Mouse (Mus musculus) neural tube, embryonic 11.5 days (tissue): ENCODE results near the gene Grasp. TPM values are rescaled to one million over a fixed set of nuclear protein-coding genes. Genes with fewer than 3 reads are reported as not detected.
A peak's percentile ranks its signal among the peaks of the same experiment; 100 is the strongest.

Experiments
- ATAC-seq: fragments of 200-750 bp; cut with Nextera tagmentation; 2 replicates; pipeline ENCODE4 v1.8.0; 2017; ENCODE audit warnings: moderate number of reproducible peaks, mild to moderate bottlenecking, moderate TSS enrichment, moderate library complexity; ENCODE audit not compliant: insufficient read depth, low FRiP score, low TSS enrichment
- DNase-seq: peaks from one replicate; pipeline ENCODE4 v3.0.0-alpha.2; 2015; ENCODE audit warnings: low spot score
- H3K27ac ChIP-seq: fragments of 300-500 bp; sonication (generic); 2 replicates; pipeline ENCODE4 v1.5.1; 2014; ENCODE audit warnings: low read depth, mild to moderate bottlenecking, low read length
- H3K27me3 ChIP-seq: fragments of 300-500 bp; sonication (generic); 2 replicates; pipeline ENCODE4 v1.6.1; 2014; ENCODE audit warnings: mild to moderate bottlenecking, low read length, mixed read lengths; ENCODE audit not compliant: control insufficient read depth, insufficient read depth
- H3K36me3 ChIP-seq: fragments of 300-500 bp; sonication (generic); 2 replicates; pipeline ENCODE4 v1.6.1; 2014; ENCODE audit warnings: mild to moderate bottlenecking, low read length, moderate library complexity, mixed read lengths; ENCODE audit not compliant: control insufficient read depth, insufficient read depth
- H3K4me1 ChIP-seq: fragments of 300-500 bp; sonication (generic); 2 replicates; pipeline ENCODE4 v1.6.1; 2014; ENCODE audit warnings: low read length, mixed read lengths; ENCODE audit not compliant: control insufficient read depth, insufficient read depth
- H3K4me2 ChIP-seq: fragments of 300-500 bp; sonication (generic); 2 replicates; pipeline ENCODE4 v1.6.1; 2014; ENCODE audit warnings: low read depth, mild to moderate bottlenecking, moderate library complexity
- H3K4me3 ChIP-seq: fragments of 300-500 bp; sonication (generic); 2 replicates; pipeline ENCODE4 v1.5.1; 2014; ENCODE audit warnings: low read depth, low read length
- H3K9ac ChIP-seq: fragments of 300-500 bp; sonication (generic); 2 replicates; pipeline ENCODE4 v1.6.1; 2014; ENCODE audit warnings: mild to moderate bottlenecking, low read length
- H3K9me3 ChIP-seq: fragments of 300-500 bp; sonication (generic); 2 replicates; pipeline ENCODE4 v1.6.1; 2016; ENCODE audit warnings: low read length; ENCODE audit not compliant: control insufficient read depth
- WGBS: fragments of 180-500 bp; shearing (Covaris S2); extraction: QIAGEN DNeasy Blood & Tissue Kit; methylation state at CpG from one replicate; pipeline ENCODE4 v1.1.7; 2014; 5-methylcytosine and 5-hydroxymethylcytosine counted together
- polyA plus RNA-seq: library from polyadenylated mRNA; unstranded; fragments of >200 nt; fragmentation: Nextera tagmentation; extraction: Ambion mirVana; gene quantifications from 2 replicates; pipeline ENCODE4 v1.2.1, GENCODE M21; 2014

Gene Grasp
- polyA plus RNA-seq, 1 experiment from 2014 or later: 6.6 TPM

DNA sequence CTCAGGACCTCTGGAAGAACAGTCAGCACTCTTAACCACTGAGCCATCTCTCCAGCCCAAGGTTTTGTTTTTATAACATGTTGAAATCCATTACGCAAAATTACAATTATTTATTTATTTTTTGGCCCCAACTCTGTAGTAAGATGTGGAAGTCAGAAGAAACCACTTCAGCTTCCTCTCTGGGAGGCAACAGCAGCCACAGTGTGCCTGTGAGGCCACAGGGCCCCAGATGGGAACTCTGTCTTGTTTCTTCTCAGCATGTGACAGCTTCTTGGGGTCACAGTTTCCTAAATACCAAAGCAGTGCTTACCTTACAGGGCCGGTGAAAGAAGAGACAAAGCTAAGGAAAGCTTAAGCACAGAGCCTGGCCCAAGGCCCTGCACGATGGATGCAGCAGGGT, 20.0 kb downstream of the Grasp start:
- Histone ChIP-seq H3K9ac (no peak overlapping the region; the same call in 1 of the 2 replicates), H3K27me3 (no peaks in the 10 kb centered on the region), H3K36me3 (no peaks in the 10 kb centered on the region), H3K9me3 (no peaks in the 10 kb centered on the region), H3K27ac (no peak overlapping the region), H3K4me2 (no peak overlapping the region), H3K4me1 (peaks cover 3% of the 10 kb centered on the region; the same call in 1 of the 2 replicates), H3K4me3 (no peak overlapping the region)
- no peak for ATAC-seq
- DNase-seq: no peak
- WGBS: 65% methylated on average over 3 of the region's 3 CpGs

DNA sequence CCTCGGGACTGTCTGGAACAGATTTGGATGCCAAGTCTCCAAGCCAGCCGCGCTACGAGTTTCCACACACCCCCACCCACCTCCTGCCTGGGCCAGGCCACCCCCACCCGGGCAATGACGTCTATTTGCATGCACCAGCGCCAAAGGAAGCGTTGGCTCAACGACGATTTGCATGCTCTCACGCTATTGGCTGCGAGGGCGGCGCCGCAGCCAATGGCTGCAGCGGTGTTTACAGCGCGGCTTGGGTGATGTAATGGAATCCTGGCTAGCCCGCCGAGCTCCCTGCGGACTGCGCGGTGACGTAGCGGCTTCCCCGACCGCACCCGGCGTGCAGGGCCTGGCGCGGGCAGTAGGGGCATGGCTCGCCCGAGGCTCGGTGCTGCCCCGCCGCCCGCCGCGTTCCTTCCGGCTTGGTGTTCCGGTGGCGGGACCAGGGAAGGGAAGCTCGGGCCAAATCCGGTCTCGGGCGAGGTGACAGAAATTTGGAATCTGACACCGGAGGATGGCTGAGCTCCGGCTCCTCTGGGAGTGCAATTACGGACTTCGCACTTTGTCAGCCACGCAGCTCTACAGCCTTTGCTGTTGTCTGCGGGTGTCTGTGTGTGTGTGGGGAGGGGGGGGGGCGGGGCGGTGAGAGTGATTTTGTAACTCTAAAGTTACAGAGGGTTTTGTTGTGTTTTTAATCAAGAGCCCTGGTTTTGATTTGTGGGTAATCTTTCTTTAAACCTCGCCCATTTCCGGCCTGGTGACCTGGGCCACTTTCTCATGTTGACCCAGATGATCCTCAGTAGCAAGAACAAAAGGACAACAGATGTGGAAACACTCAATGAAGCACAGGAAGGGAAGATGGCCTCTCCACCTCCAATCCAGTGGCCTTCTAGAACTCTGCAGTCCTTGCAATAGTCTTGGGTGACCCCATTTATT, 22.5 kb downstream of the Grasp start:
- H3K4me1 ChIP-seq: peaks cover 3% of the 10 kb centered on the region; the same call in 1 of the 2 replicates
- no peaks in the 10 kb centered on the region for H3K9me3 ChIP-seq
- peak overlapping the region; percentile 53 for H3K4me2 ChIP-seq
- no peaks in the 10 kb centered on the region for H3K36me3 ChIP-seq
- H3K4me3 ChIP-seq: peak overlapping the region; percentile 28
- ATAC-seq: peak; percentile 98
- DNase-seq: peak; percentile 97
- H3K27me3 ChIP-seq: no peaks in the 10 kb centered on the region
- H3K9ac ChIP-seq: peak overlapping the region; percentile 58
- WGBS: 2% methylated on average over 56 of the region's 56 CpGs
- H3K27ac ChIP-seq: peak overlapping the region; percentile 64; the same call in 1 of the 2 replicates

DNA sequence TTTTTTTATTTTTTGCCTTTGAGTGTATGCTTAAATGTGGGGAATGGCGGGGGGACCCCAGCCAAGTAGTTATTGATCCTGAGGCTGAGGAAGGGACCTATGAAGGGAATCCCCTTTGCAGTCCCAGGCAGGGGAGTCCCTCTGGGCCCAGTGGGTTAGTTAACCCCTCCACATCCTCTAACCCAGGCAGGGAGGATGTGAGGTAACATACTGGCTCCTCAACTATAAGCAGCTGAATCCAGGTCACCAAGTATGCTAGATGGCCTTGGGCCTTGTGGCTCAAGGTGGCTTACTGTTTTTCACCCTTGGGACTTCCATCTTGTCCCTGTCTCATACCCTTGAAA, 23.1 kb downstream of the Grasp start:
- ATAC-seq (no peak), DNase-seq (no peak)
- no peak overlapping the region for H3K9ac ChIP-seq
- H3K36me3 ChIP-seq: no peaks in the 10 kb centered on the region
- H3K4me2 ChIP-seq: peak overlapping the region; percentile 53; the same call in 1 of the 2 replicates
- no peaks in the 10 kb centered on the region for H3K9me3 ChIP-seq
- 89% methylated on average over 1 of the region's 1 CpGs for WGBS
- no peaks in the 10 kb centered on the region for H3K27me3 ChIP-seq
- H3K4me3 ChIP-seq: no peak overlapping the region
- peaks cover 3% of the 10 kb centered on the region; the same call in 1 of the 2 replicates for H3K4me1 ChIP-seq
- H3K27ac ChIP-seq: no peak overlapping the region

DNA sequence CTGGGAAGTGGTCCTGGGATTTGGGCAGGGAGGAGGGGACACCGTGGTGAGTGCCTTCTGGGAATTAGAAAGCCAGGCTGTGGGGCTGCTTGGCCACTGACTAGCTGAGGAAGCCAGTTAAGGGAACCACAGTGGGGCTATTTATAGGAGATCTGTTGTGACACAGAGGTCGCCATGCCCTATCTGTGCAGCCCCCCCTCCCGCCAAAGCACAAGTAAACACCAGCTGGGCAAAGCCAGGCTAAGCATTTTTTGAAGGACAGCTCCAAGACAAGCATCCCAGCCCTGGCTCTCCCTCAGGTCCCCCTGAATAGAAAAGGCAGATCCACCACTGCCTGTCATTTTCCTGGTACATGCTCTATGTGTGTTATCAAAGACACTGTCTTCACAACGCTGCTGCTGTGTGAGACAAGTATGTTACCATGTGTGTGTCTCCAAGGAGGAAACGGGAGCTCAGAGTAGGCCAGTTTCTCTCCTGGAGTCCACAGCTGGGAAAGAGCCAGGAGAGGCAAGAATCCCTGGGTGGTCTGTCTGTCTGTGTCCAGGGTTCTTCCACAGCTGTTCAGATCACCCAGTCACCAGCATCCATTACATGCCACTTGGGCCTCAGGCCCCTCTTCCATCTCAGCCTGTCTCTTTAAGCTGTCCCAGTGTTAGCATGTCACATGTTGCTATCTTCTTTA, 24.2 kb downstream of the Grasp start:
- Histone ChIP-seq H3K4me3 (no peak overlapping the region), H3K27ac (no peak overlapping the region), H3K4me2 (no peak overlapping the region), H3K27me3 (no peaks in the 10 kb centered on the region), H3K9ac (no peak overlapping the region), H3K36me3 (no peaks in the 10 kb centered on the region), H3K9me3 (no peaks in the 10 kb centered on the region), H3K4me1 (peaks cover 3% of the 10 kb centered on the region; the same call in 1 of the 2 replicates)
- 52% methylated on average over 5 of the region's 5 CpGs for WGBS
- DNase-seq (no peak), ATAC-seq (no peak)

DNA sequence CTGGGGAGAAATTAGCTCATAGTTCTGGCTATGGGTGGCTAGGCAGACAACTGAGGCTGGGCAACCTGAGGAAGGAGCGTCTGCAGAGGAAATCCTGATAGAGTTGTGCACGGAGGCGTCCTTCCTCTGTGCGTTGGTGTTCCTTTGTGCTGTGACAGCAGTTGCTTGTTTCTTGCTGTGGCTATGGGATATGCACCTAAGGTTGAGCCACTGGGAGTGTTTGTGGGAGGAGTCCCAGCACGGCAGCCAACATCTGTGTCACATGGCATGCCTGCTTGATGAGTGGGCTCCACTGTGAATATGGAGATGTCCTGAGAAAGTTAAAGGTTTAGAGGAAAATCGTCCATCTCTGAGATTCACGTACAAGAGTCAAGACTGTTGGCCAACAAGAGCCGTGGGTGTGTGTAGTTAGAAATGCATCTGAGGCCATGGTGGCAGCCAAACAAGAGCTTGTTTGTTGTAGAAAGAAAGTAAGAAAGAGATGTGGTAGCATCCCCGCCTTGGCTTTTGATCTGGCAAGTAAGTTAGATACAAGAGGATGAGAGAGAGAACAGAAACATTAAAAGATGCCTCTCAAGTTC, 26.3 kb downstream of the Grasp start:
- WGBS: 77% methylated on average over 9 of the region's 9 CpGs
- Histone ChIP-seq H3K27ac (no peak overlapping the region), H3K36me3 (no peaks in the 10 kb centered on the region), H3K27me3 (no peaks in the 10 kb centered on the region), H3K9ac (no peak overlapping the region), H3K4me3 (no peak overlapping the region), H3K4me1 (peaks cover 7% of the 10 kb centered on the region; the same call in 1 of the 2 replicates), H3K9me3 (no peaks in the 10 kb centered on the region), H3K4me2 (no peak overlapping the region)
- ATAC-seq (no peak), DNase-seq (no peak)

DNA sequence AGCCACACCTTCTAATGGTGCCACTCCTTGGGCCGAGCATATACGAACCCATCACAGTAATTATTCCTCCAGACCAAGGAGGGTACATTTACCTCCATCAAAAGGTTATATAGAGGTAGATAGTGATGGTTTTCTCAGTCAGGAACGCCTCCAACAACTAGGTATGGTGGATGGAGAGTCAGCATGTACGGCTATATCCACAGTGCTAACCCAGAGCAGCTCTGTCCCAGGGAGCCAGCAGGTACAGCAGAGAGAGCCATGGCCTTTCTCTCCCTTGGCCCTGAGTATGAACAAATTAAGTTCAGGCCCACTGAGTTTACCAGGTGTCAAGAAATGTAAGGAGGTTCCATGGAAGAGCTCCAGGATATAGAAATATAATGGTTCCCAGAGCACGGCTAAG, 27.9 kb downstream of the Grasp start:
- H3K9me3 ChIP-seq: no peaks in the 10 kb centered on the region
- H3K4me3 ChIP-seq: no peak overlapping the region
- ATAC-seq (no peak), DNase-seq (no peak)
- no peak overlapping the region for H3K27ac ChIP-seq
- peaks cover 5% of the 10 kb centered on the region; the same call in 1 of the 2 replicates for H3K4me1 ChIP-seq
- H3K9ac ChIP-seq: no peak overlapping the region
- H3K4me2 ChIP-seq: no peak overlapping the region
- no peaks in the 10 kb centered on the region for H3K27me3 ChIP-seq
- H3K36me3 ChIP-seq: no peaks in the 10 kb centered on the region
- 86% methylated on average over 5 of the region's 5 CpGs for WGBS

DNA sequence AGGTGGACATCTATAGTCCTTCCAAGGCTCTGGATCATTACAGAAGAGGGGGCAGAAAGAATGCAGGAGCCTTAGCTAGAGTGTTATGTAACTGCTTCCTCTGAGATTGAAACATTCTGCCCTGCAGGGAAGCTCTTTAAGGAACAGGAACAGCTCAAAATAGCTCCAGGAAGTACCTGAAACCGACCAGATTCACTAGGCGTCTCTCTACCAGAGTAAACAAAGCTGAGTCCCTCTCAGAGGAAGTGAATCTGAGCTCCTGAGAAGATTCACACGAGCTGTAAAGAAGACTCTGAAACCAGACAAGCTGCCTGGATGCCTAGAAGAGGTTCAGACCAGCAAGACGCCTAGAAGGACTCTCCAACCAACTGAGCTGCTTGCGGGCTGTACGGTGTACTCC, 28.6 kb downstream of the Grasp start:
- H3K27ac ChIP-seq: no peak overlapping the region
- H3K4me2 ChIP-seq: no peak overlapping the region
- no peak overlapping the region for H3K9ac ChIP-seq
- WGBS: 87% methylated on average over 6 of the region's 6 CpGs
- H3K4me3 ChIP-seq: no peak overlapping the region
- H3K4me1 ChIP-seq: peaks cover 4% of the 10 kb centered on the region; the same call in 1 of the 2 replicates
- H3K36me3 ChIP-seq: no peaks in the 10 kb centered on the region
- no peaks in the 10 kb centered on the region for H3K27me3 ChIP-seq
- no peak for DNase-seq
- no peaks in the 10 kb centered on the region for H3K9me3 ChIP-seq
- ATAC-seq: no peak

DNA sequence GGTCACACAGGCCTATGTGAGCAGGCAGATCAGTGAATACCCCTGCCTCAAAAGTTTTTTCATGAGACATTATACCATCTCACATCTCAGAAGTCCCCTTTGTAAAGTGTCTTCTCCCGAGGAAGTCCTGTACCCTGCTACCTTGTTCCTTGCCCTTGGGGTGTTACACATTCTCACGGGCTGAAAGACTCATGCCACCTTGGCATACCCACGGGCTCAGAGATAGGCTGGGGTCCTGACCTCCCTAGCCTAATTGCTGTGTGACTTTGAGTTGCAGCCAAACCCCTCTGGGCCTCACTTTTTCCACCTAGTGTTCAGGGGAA, 29.5 kb downstream of the Grasp start:
- no peaks in the 10 kb centered on the region for H3K36me3 ChIP-seq
- DNase-seq (no peak), ATAC-seq (no peak)
- no peak overlapping the region for H3K27ac ChIP-seq
- 43% methylated on average over 3 of the region's 3 CpGs for WGBS
- peak overlapping the region; percentile 90 for H3K4me2 ChIP-seq
- no peaks in the 10 kb centered on the region for H3K27me3 ChIP-seq
- 0 out of 2 replicates have a peak, but pooled peaks cover 4% of the 10 kb centered on the region for H3K4me1 ChIP-seq
- no peaks in the 10 kb centered on the region for H3K9me3 ChIP-seq
- H3K9ac ChIP-seq: peak overlapping the region; percentile 79
- peak overlapping the region; percentile 64 for H3K4me3 ChIP-seq
